Mouse (Mus musculus) layer of hippocampus, adult 9-11 months (tissue): ENCODE data around the gene Clec4a4.
"Not testable (repeated sequence)": the region's sequence is repeated elsewhere in the genome, so short reads cannot be mapped to it uniquely, and the experiment has no call there.

Experiments
- DNase-seq: peaks from one replicate; pipeline ENCODE4 v3.0.0; 2022

Gene Clec4a4

GRCm38 (mm10) chr6:122989876-122990437 lies at the start of gene Clec4a4:
TSS of gene Clec4a4 (plus strand) at chr6:122990367.
- no peak for DNase-seq

GRCm38 (mm10) chr6:122946760-122947159 lies 43.4 kb upstream of the Clec4a4 start:
- DNase-seq = no peak

DNA sequence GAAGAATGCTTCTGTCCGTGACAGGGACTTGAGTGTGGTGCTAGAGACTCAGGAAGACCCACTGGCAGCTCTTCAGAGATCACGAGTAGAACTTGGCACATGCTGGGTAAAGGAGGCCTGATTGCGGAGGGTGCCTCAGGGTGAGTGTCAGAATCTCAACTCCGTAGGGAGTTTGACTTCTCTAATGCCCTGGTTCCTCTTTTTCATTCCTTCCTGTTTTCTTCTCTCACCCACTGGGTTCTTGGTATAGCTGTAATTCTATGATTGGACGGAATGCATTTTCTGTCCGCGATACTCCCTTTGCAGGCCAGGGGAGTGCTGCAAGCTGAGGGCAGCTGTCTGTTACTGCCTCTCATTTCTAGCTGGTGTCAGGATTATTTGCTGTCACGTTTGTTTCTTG lies 37.8 kb upstream of the Clec4a4 start, which contains the start of gene Clec4a3:
Gene Clec4a3, plus strand, starts transcription at position 115 of the 400 bp plus-strand sequence.
- peak; percentile 40 for DNase-seq

DNA sequence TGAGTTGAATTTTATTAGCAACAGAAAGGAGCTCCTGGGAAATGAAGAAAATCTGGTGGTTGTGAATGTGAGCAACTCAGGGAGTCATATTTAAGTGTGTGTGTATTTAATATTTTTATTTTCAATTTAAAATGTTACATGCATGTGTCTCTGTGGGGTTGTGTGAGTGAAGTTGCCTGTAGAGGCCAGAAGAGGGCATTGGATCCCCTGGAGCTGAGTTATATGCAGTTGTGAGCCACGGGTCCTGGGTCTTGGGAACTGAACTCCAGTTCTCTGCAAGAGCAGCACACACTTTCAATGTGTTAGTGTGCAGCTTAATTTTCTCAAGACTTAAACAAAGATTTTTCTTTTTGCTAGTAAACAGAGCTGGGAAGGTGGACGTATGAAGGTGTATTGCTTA lies 25.6 kb upstream of the Clec4a4 start:
- no peak for DNase-seq

DNA sequence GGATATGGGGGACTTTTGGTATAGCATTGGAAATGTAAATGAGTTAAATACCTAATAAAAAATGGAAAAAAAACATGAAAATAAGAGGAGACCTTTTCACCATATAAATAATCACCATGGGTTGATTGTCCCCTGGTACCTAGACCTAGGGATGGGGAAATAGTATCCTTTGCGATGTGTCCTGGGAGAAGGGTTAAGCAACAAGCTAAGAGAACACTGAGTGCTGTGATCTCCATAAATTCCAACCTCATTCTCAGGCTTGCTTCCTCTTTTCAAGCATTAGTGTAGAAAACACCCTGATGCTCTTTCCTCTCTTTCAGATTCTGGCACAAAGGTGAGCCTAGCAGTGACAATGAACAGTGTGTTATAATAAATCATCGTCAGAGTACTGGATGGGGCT lies 21.1 kb upstream of the Clec4a4 start:
- DNase-seq = no peak

GRCm38 (mm10) chr6:123004696-123005095 lies 14.5 kb downstream of the Clec4a4 start:
- not testable (repeated sequence) for DNase-seq

GRCm38 (mm10) chr6:123005591-123005990 lies 15.4 kb downstream of the Clec4a4 start:
- peak; percentile 3 for DNase-seq

GRCm38 (mm10) chr6:123049742-123050372 lies 59.7 kb downstream of the Clec4a4 start, which contains the start of gene Clec4b1:
TSS of gene Clec4b1 (plus strand) at chr6:123049962.
- no peak for DNase-seq
